Mouse (Mus musculus) C2C12 (cell line): ENCODE data around the gene Lsg1. TPM values are rescaled to one million over a fixed set of nuclear protein-coding genes. Genes with fewer than 3 reads are reported as not detected.

Experiments
- H3K27me3 ChIP-seq: one replicate; pipeline ENCODE4 v1.6.1; 2011; ENCODE audit not compliant: control insufficient read depth, insufficient read depth, insufficient read length
- H3K36me3 ChIP-seq: one replicate; pipeline ENCODE4 v1.6.1; 2011; ENCODE audit not compliant: control insufficient read depth, insufficient read depth
- H3K4me3 ChIP-seq: one replicate; pipeline ENCODE4 v1.5.1; 2011; ENCODE audit warnings: mild to moderate bottlenecking, control low read depth; ENCODE audit not compliant: poor library complexity, insufficient read depth, severe bottlenecking
- H3K79me2 ChIP-seq: one replicate; pipeline ENCODE4 v1.6.1; 2011; ENCODE audit not compliant: control insufficient read depth, insufficient read depth
- H3K79me3 ChIP-seq: one replicate; pipeline ENCODE4 v1.6.1; 2011; ENCODE audit warnings: low read depth, control low read depth
- H3ac ChIP-seq: one replicate; pipeline ENCODE3; 2011; ENCODE audit warnings: low read depth; ENCODE audit not compliant: control insufficient read depth, insufficient read length
- CEBPB ChIP-seq: IDR thresholded peaks from one replicate; pipeline ENCODE4 v1.6.1; 2011; ENCODE audit warnings: low read depth, mild to moderate bottlenecking, control low read depth, moderate library complexity
- CTCF ChIP-seq: IDR thresholded peaks from one replicate; pipeline ENCODE4 v1.5.1; 2011; ENCODE audit not compliant: control insufficient read depth, insufficient read depth, insufficient read length
- FOSL1 ChIP-seq: IDR thresholded peaks from one replicate; pipeline ENCODE4 v1.8.0; 2011; ENCODE audit warnings: mild to moderate bottlenecking, low read length; ENCODE audit not compliant: poor library complexity, insufficient read depth, severe bottlenecking
- MAX ChIP-seq: IDR thresholded peaks from one replicate; pipeline ENCODE4 v1.6.1; 2011; ENCODE audit warnings: mild to moderate bottlenecking, control low read depth
- MYOD1 ChIP-seq: IDR thresholded peaks from one replicate; pipeline ENCODE4 v1.6.1; 2011; ENCODE audit warnings: low read depth; ENCODE audit not compliant: control insufficient read depth, insufficient read length
- MYOG ChIP-seq: IDR thresholded peaks from one replicate; pipeline ENCODE4 v1.6.1; 2011; ENCODE audit not compliant: control insufficient read depth, insufficient read length; ENCODE audit errors: extremely low read depth
- USF1 ChIP-seq: IDR thresholded peaks from one replicate; pipeline ENCODE4 v1.6.1; 2011; ENCODE audit warnings: low read depth, mild to moderate bottlenecking, control low read depth, moderate library complexity
- polyA plus RNA-seq: library from polyadenylated mRNA; unstranded; fragments of >200 nt; fragmentation: generic; extraction: Trizol; gene quantifications from one replicate; pipeline ENCODE4 v1.2.1, GENCODE M21; 2012; ENCODE audit warnings: missing spikeins

The Lsg1 gene
- polyA plus RNA-seq, 1 experiment = 28.8 TPM

- no peaks in the 10 kb centered on the region for H3K79me3 ChIP-seq
- no peaks in the 10 kb centered on the region for H3K36me3 ChIP-seq
- TF ChIP-seq CEBPB (no peak), MAX (no peak), MYOG (no peak), CTCF (no peak), FOSL1 (no peak), USF1 (no peak), MYOD1 (no peak)
- H3K27me3 ChIP-seq = no peaks in the 10 kb centered on the region
- no peak overlapping the region for H3ac ChIP-seq
- H3K79me2 ChIP-seq = peaks cover 13% of the 10 kb centered on the region
- no peak overlapping the region for H3K4me3 ChIP-seq
Measured at GRCm38 (mm10) chr16:30515418-30515817, 72.0 kb downstream of the Lsg1 start.

- TF ChIP-seq FOSL1 = peak; percentile 96
- TF ChIP-seq CTCF = no peak
- peak; percentile 99 for TF ChIP-seq MYOD1
- peak; percentile 70 for TF ChIP-seq MAX
- peak; percentile 13 for TF ChIP-seq USF1
- TF ChIP-seq MYOG = no peak
- TF ChIP-seq CEBPB = no peak
- Histone ChIP-seq H3K79me2 (peaks cover 13% of the 10 kb centered on the region), H3ac (peak overlapping the region; percentile 14), H3K36me3 (no peaks in the 10 kb centered on the region), H3K27me3 (no peaks in the 10 kb centered on the region), H3K4me3 (no peak overlapping the region), H3K79me3 (no peaks in the 10 kb centered on the region)
Measured at GRCm38 (mm10) chr16:30513050-30514024, 74.1 kb downstream of the Lsg1 start.

- no peak overlapping the region for H3K4me3 ChIP-seq
- no peaks in the 10 kb centered on the region for H3K27me3 ChIP-seq
- no peaks in the 10 kb centered on the region for H3K36me3 ChIP-seq
- TF ChIP-seq MYOD1 = no peak
- no peak for TF ChIP-seq MYOG
- TF ChIP-seq FOSL1 = no peak
- no peak for TF ChIP-seq CTCF
- TF ChIP-seq USF1 = no peak
- TF ChIP-seq CEBPB = no peak
- TF ChIP-seq MAX = peak; percentile 80
- peaks cover 13% of the 10 kb centered on the region for H3K79me2 ChIP-seq
- no peaks in the 10 kb centered on the region for H3K79me3 ChIP-seq
- peak overlapping the region; percentile 15 for H3ac ChIP-seq
Measured at GRCm38 (mm10) chr16:30512375-30513049, 74.9 kb downstream of the Lsg1 start.

GRCm38 (mm10) chr16:30511563-30512340, 75.6 kb downstream of the Lsg1 start:
- Histone ChIP-seq H3K36me3 (no peaks in the 10 kb centered on the region), H3ac (no peak overlapping the region), H3K79me3 (no peaks in the 10 kb centered on the region), H3K27me3 (no peaks in the 10 kb centered on the region), H3K4me3 (no peak overlapping the region), H3K79me2 (peaks cover 13% of the 10 kb centered on the region)
- no peak for TF ChIP-seq MYOG

- Histone ChIP-seq H3K4me3 (peak overlapping the region; percentile 50), H3K79me2 (peaks cover 13% of the 10 kb centered on the region), H3K27me3 (no peaks in the 10 kb centered on the region), H3K36me3 (no peaks in the 10 kb centered on the region), H3ac (peak overlapping the region; percentile 55), H3K79me3 (no peaks in the 10 kb centered on the region)
- TF ChIP-seq CEBPB (no peak), MYOD1 (no peak), MYOG (no peak), FOSL1 (no peak), USF1 (no peak), MAX (no peak), CTCF (no peak)
Measured at GRCm38 (mm10) chr16:30510504-30511451, 76.6 kb downstream of the Lsg1 start.

Other genes with a start within 250 kb of the Lsg1 start
- 30.5 TPM for gene Atp13a3, start 181.6 kb downstream of the Lsg1 start, polyA plus RNA-seq
- gene Tmem44, start 36.8 kb downstream of the Lsg1 start, polyA plus RNA-seq = 1.1 TPM
- gene Fam43a, start 12.1 kb upstream of the Lsg1 start, polyA plus RNA-seq = 0.46 TPM